Comparison of ENCODE assay signal across 31 mouse cellular contexts in genomic region chr14:17478963-17479362, GRCm38 (mm10).
"Had no signal": no experiment of that assay in that cellular context is flagged by ENCODE, and none has a peak within 500 bp of the region (broad histone marks: within the 10 kb centered on the region; RNA-seq: fewer than 3 reads in every experiment).

No protein-coding gene starts in this region.

- H3K9ac ChIP-seq: limb, embryonic 12.5 days; limb, embryonic 13.5 days; limb, embryonic 15.5 days; liver, embryonic 12.5 days; liver, embryonic 13.5 days; liver, embryonic 14.5 days; liver, embryonic 15.5 days; liver, postnatal 0 days; lung, embryonic 14.5 days; lung, embryonic 15.5 days; midbrain, embryonic 12.5 days; midbrain, embryonic 13.5 days; midbrain, embryonic 15.5 days had no signal

- H3K4me3 ChIP-seq: left cerebral cortex, adult 2 months; limb, embryonic 10.5 days; limb, embryonic 12.5 days; limb, embryonic 13.5 days; limb, embryonic 15.5 days; liver, embryonic 12.5 days; liver, embryonic 13.5 days; liver, embryonic 15.5 days; lung, embryonic 15.5 days; megakaryocyte, embryonic 14.5 days; midbrain, embryonic 10.5 days; midbrain, embryonic 12.5 days; midbrain, embryonic 13.5 days; midbrain, embryonic 15.5 days; myocyte had no signal

- DNase-seq: left cerebral cortex, postnatal 4 days; liver; liver, embryonic 13.5 days; liver, postnatal 0 days; lung, adult 2 months; lung, embryonic 14.5 days; lung, postnatal 10 days; lung, postnatal 14 days; lung, postnatal 36 days; lung, postnatal 4 days; midbrain, embryonic 14.5 days had no signal

- H3K4me2 ChIP-seq: limb, embryonic 12.5 days; limb, embryonic 13.5 days; limb, embryonic 15.5 days; liver, embryonic 11.5 days; liver, embryonic 12.5 days; liver, embryonic 13.5 days; liver, embryonic 15.5 days; lung, embryonic 14.5 days; lung, embryonic 15.5 days; midbrain, embryonic 11.5 days; midbrain, embryonic 12.5 days; midbrain, embryonic 13.5 days; midbrain, embryonic 15.5 days had no signal

- ATAC-seq: liver, embryonic 12.5 days; liver, postnatal 0 days; lung, postnatal 0 days; midbrain, embryonic 13.5 days; midbrain, embryonic 15.5 days; midbrain, embryonic 16.5 days had no signal

- H3K4me1 ChIP-seq: limb, embryonic 10.5 days; limb, embryonic 12.5 days; limb, embryonic 13.5 days; limb, embryonic 15.5 days; liver, embryonic 12.5 days; liver, embryonic 13.5 days; liver, embryonic 15.5 days; lung, embryonic 15.5 days; megakaryocyte, embryonic 14.5 days; midbrain, embryonic 10.5 days; midbrain, embryonic 12.5 days; midbrain, embryonic 13.5 days; midbrain, embryonic 15.5 days had no signal

- H3K27ac ChIP-seq: left cerebral cortex, adult 2 months; limb, embryonic 10.5 days; limb, embryonic 12.5 days; limb, embryonic 13.5 days; limb, embryonic 15.5 days; liver, embryonic 12.5 days; liver, embryonic 13.5 days; liver, embryonic 14.5 days; liver, embryonic 15.5 days; lung, embryonic 15.5 days; macrophage; midbrain, embryonic 10.5 days; midbrain, embryonic 12.5 days; midbrain, embryonic 13.5 days; midbrain, embryonic 15.5 days had no signal

- H3K27me3 ChIP-seq: limb, embryonic 12.5 days; limb, embryonic 13.5 days; limb, embryonic 15.5 days; liver, embryonic 12.5 days; liver, embryonic 13.5 days; liver, embryonic 15.5 days; lung, embryonic 15.5 days; megakaryocyte, embryonic 14.5 days; midbrain, embryonic 12.5 days; midbrain, embryonic 13.5 days; midbrain, embryonic 15.5 days had no signal

- H3K9me3 ChIP-seq: limb, embryonic 10.5 days; limb, embryonic 12.5 days; limb, embryonic 13.5 days; limb, embryonic 15.5 days; liver, embryonic 12.5 days; liver, embryonic 13.5 days; liver, embryonic 15.5 days; lung, embryonic 15.5 days; megakaryocyte, embryonic 14.5 days; midbrain, embryonic 10.5 days; midbrain, embryonic 12.5 days; midbrain, embryonic 13.5 days; midbrain, embryonic 15.5 days had no signal

- H3K36me3 ChIP-seq: limb, embryonic 10.5 days; limb, embryonic 12.5 days; limb, embryonic 13.5 days; limb, embryonic 15.5 days; liver, embryonic 12.5 days; liver, embryonic 13.5 days; liver, embryonic 15.5 days; lung, embryonic 15.5 days; midbrain, embryonic 10.5 days; midbrain, embryonic 12.5 days; midbrain, embryonic 13.5 days; midbrain, embryonic 15.5 days had no signal
